Comparison of ENCODE assay signal across 8 mouse cellular contexts in the genomic region with DNA sequence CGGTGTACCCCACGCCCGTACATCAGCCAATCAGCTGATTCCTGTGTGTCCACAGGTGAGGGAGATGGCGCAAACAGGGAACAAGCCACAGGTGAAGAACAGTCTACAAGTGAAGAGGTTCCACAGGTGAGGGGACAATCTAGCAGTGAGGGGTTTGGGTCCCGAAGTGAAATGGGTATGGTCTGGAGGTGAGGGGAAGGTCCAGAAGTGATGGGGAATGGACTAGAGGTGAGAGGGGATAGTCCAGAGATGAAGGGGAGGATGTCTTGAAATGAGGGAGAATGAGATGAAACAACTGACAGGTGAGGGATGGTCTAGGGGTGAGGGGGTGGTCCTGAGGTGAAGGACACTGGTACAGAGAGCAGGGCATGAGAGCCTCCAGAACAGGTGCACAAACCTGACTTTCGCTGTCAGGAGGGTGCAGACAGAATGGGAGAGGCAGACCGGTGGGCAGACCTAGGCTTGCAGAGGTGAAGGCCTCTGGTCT. TPM values are rescaled to one million over a fixed set of nuclear protein-coding genes. Genes with fewer than 3 reads are reported as not detected.
DNase-seq lines count a peak whose midpoint lies in the region; ATAC-seq and TF ChIP-seq lines count a peak whose summit lies in the region.

No protein-coding gene starts in this region.

- H3K27me3 ChIP-seq in heart, embryonic 16.5 days (ENCODE audit: control insufficient read depth, insufficient read depth, low read length) = no peaks in the 10 kb centered on the region
- no peaks in the 10 kb centered on the region for H3K27me3 ChIP-seq in MEL (ENCODE audit: control insufficient read depth in 1 of 2, insufficient read depth in 2 of 2, low read length in 2 of 2)
- no peaks in the 10 kb centered on the region for H3K27me3 ChIP-seq in hindbrain, embryonic 10.5 days (ENCODE audit: insufficient read depth, poor library complexity, severe bottlenecking)
- H3K27me3 ChIP-seq in midbrain, embryonic 11.5 days (ENCODE audit: control insufficient read depth, insufficient read depth, low read length) = no peaks in the 10 kb centered on the region

- intact Hi-C loops in heart, postnatal 14 days (cut with DNase I) = no loop called here

- 24% methylated on average over 7 of the region's 7 CpGs for WGBS in heart, embryonic 16.5 days
- WGBS in hindbrain, embryonic 10.5 days = 24% methylated on average over 7 of the region's 7 CpGs
- WGBS in midbrain, embryonic 11.5 days = 28% methylated on average over 7 of the region's 7 CpGs

- peak; percentile 18; the same call in 1 of the 2 replicates for ATAC-seq in heart, embryonic 16.5 days (replicated peaks; ENCODE audit: extremely low read depth, insufficient read depth, low FRiP score)
- ATAC-seq in midbrain, embryonic 11.5 days (ENCODE audit: low FRiP score) = no peak

- TF ChIP-seq CTCF in MEL (IDR thresholded peaks at IDR 0.05 in 2 of 3, conservative IDR thresholded peaks at IDR 0.05 in 1 of 3; ENCODE audit: control insufficient read depth in 1 of 3, insufficient read depth in 1 of 3, low read depth in 2 of 3, low read length in 3 of 3, poor library complexity in 1 of 3, severe bottlenecking in 1 of 3) = no peak

- no peak for DNase-seq in heart, postnatal 14 days
- DNase-seq in MEL (ENCODE audit: low read depth, low spot score) = no peak
- DNase-seq in hindbrain, embryonic 10.5 days (ENCODE audit: low spot score) = no peak
- DNase-seq in midbrain, embryonic 11.5 days (ENCODE audit: low spot score, missing footprints) = no peak
- no peak for DNase-seq in embryo, embryonic 9.5 days (ENCODE audit: extremely low spot score)
- DNase-seq in urinary bladder, postnatal 10 days (ENCODE audit: low spot score) = no peak
- DNase-seq in cerebellum, adult 9-10 months = no peak

- peak overlapping the region; percentile 94 for H3K9ac ChIP-seq in heart, embryonic 16.5 days (ENCODE audit: low read length)
- H3K9ac ChIP-seq in MEL (ENCODE audit: control insufficient read depth, low read depth, low read length, poor library complexity, severe bottlenecking) = peak overlapping the region; percentile 45
- peak overlapping the region; percentile 96 for H3K9ac ChIP-seq in midbrain, embryonic 11.5 days (ENCODE audit: low read length)

- H3K4me3 ChIP-seq in heart, embryonic 16.5 days (ENCODE audit: low read length) = peak overlapping the region; percentile 92
- H3K4me3 ChIP-seq in MEL (ENCODE audit: control insufficient read depth in 1 of 2, insufficient read depth in 1 of 2, low read depth in 2 of 2, low read length in 2 of 2) = peak overlapping the region; percentile 65 to 76
- H3K4me3 ChIP-seq in hindbrain, embryonic 10.5 days = peak overlapping the region; percentile 94
- H3K4me3 ChIP-seq in midbrain, embryonic 11.5 days (ENCODE audit: low read depth, low read length) = peak overlapping the region; percentile 95

- TF ChIP-seq POLR2A in MEL (IDR thresholded peaks at IDR 0.05; ENCODE audit: control insufficient read depth in 1 of 2, insufficient read depth in 1 of 2, low read depth in 1 of 2, low read length in 2 of 2, poor library complexity in 1 of 2) = 0 out of 4 replicates have a peak, but pooled peaks of 1 of the 2 experiments have one; percentile 1

- H3K4me2 ChIP-seq in heart, embryonic 16.5 days (ENCODE audit: low read depth, low read length) = peak overlapping the region; percentile 87
- H3K4me2 ChIP-seq in midbrain, embryonic 11.5 days = peak overlapping the region; percentile 84

- no peaks in the 10 kb centered on the region for H3K9me3 ChIP-seq in heart, embryonic 16.5 days (replicated peaks; ENCODE audit: control insufficient read depth, low read length)
- no peaks in the 10 kb centered on the region for H3K9me3 ChIP-seq in MEL (replicated peaks; ENCODE audit: insufficient read depth, low read length)
- H3K9me3 ChIP-seq in hindbrain, embryonic 10.5 days = no peaks in the 10 kb centered on the region
- H3K9me3 ChIP-seq in midbrain, embryonic 11.5 days (ENCODE audit: control insufficient read depth, low read length) = no peaks in the 10 kb centered on the region

- no peak for TF ChIP-seq EP300 in MEL (IDR thresholded peaks at IDR 0.05; ENCODE audit: low read depth in 1 of 2, low read length in 2 of 2)

- no peak for TF ChIP-seq RAD21 in MEL (IDR thresholded peaks at IDR 0.05; ENCODE audit: low read depth, low read length)

- H3K79me2 ChIP-seq in MEL (ENCODE audit: control insufficient read depth, insufficient read depth, low read length, poor library complexity) = peaks cover 24% of the 10 kb centered on the region

- no peak overlapping the region for H3K27ac ChIP-seq in heart, embryonic 16.5 days (ENCODE audit: low read length)
- no peak overlapping the region for H3K27ac ChIP-seq in MEL (ENCODE audit: control insufficient read depth, low read depth, low read length)
- H3K27ac ChIP-seq in hindbrain, embryonic 10.5 days = peak overlapping the region; percentile 97
- no peak overlapping the region for H3K27ac ChIP-seq in midbrain, embryonic 11.5 days (ENCODE audit: low read depth, low read length)

- peaks cover 7% of the 10 kb centered on the region for H3K4me1 ChIP-seq in heart, embryonic 16.5 days (ENCODE audit: control insufficient read depth, insufficient read depth, low read length)
- H3K4me1 ChIP-seq in MEL (ENCODE audit: control insufficient read depth in 1 of 2, insufficient read depth in 2 of 2, low read length in 2 of 2) = peaks cover 0 to 7% of the 10 kb centered on the region in 2 experiments; a peak in 1 of 4 replicates
- peaks cover 35% of the 10 kb centered on the region for H3K4me1 ChIP-seq in hindbrain, embryonic 10.5 days (replicated peaks)
- H3K4me1 ChIP-seq in midbrain, embryonic 11.5 days (ENCODE audit: control insufficient read depth, insufficient read depth, low read length) = peaks cover 7% of the 10 kb centered on the region

- H3K36me3 ChIP-seq in heart, embryonic 16.5 days (ENCODE audit: control insufficient read depth, insufficient read depth) = no peaks in the 10 kb centered on the region
- H3K36me3 ChIP-seq in MEL (ENCODE audit: control insufficient read depth in 1 of 2, insufficient read depth in 2 of 2, low read length in 2 of 2) = peaks cover 0 to 2% of the 10 kb centered on the region in 2 experiments; a peak in 1 of 4 replicates
- H3K36me3 ChIP-seq in hindbrain, embryonic 10.5 days = peaks cover 21% of the 10 kb centered on the region
- H3K36me3 ChIP-seq in midbrain, embryonic 11.5 days (ENCODE audit: control insufficient read depth, insufficient read depth, low read length) = peaks cover under 1% of the 10 kb centered on the region; the same call in 1 of the 2 replicates

TF ChIP-seq in MEL, 35 proteins besides CTCF, POLR2A, EP300 and RAD21:
- TF ChIP-seq TBP (IDR thresholded peaks at IDR 0.05; ENCODE audit: low read depth, low read length) (no peak), ZMIZ1 (IDR thresholded peaks at IDR 0.05; ENCODE audit: low read depth, low read length) (no peak), SMC3 (IDR thresholded peaks at IDR 0.05; ENCODE audit: low read depth, low read length) (no peak), POLR2AphosphoS5 (IDR thresholded peaks at IDR 0.05; ENCODE audit: borderline replicate concordance, low read depth, low read length) (no peak), UBTF (IDR thresholded peaks at IDR 0.05; ENCODE audit: borderline replicate concordance, insufficient read depth, low read depth, low read length) (no peak)

RNA-seq across cellular contexts. Expression of gene Mier2, which starts 0.3 kb away (rescaled TPM):
- 26.5 and 28.1 TPM in 2 replicates for polyA plus RNA-seq in heart, embryonic 16.5 days (2015; fragmentation: Nextera tagmentation; extraction: Ambion mirVana)
- total RNA-seq in heart, postnatal 14 days (2021) = 10 to 100 TPM in 1 of 2 experiments, 1 to 10 TPM in 1; 9.2 to 12.4 TPM
- total RNA-seq in MEL (2012; rRNA removed) = 19.8 and 24.8 TPM in 2 replicates
- polyA plus RNA-seq in MEL (2012; ENCODE audit: insufficient read depth in 1 of 2, insufficient read length in 2 of 2, low read depth in 1 of 2, low replicate concordance in 2 of 2, missing spikeins in 1 of 2) = 10 to 100 TPM in 1 of 2 experiments, not detected in 1; 36.2 TPM
- polyA plus RNA-seq in hindbrain, embryonic 10.5 days (2016; fragmentation: Nextera tagmentation; extraction: Ambion mirVana) = 70.0 and 77.2 TPM in 2 replicates
- 33.0 and 41.8 TPM in 2 replicates for polyA plus RNA-seq in midbrain, embryonic 11.5 days (2014; fragmentation: Nextera tagmentation; extraction: Ambion mirVana)

RNA-seq across cellular contexts. Expression of gene Plpp2, which starts 21.7 kb away (rescaled TPM):
- polyA plus RNA-seq in heart, embryonic 16.5 days (2015; fragmentation: Nextera tagmentation; extraction: Ambion mirVana) = 6.7 and 9.8 TPM in 2 replicates
- 1 to 10 TPM; 2.4 to 3.1 TPM for total RNA-seq in heart, postnatal 14 days (2021)
- 25.5 and 26.0 TPM in 2 replicates for total RNA-seq in MEL (2012; rRNA removed)
- polyA plus RNA-seq in MEL (2012; ENCODE audit: insufficient read depth in 1 of 2, insufficient read length in 2 of 2, low read depth in 1 of 2, low replicate concordance in 2 of 2, missing spikeins in 1 of 2) = 10 to 100 TPM in 1 of 2 experiments, not detected in 1; 32.8 TPM
- polyA plus RNA-seq in hindbrain, embryonic 10.5 days (2016; fragmentation: Nextera tagmentation; extraction: Ambion mirVana) = 19.3 and 25.7 TPM in 2 replicates
- 10.5 and 13.4 TPM in 2 replicates for polyA plus RNA-seq in midbrain, embryonic 11.5 days (2014; fragmentation: Nextera tagmentation; extraction: Ambion mirVana)

RNA-seq across cellular contexts. Expression of gene Theg, which starts 31.9 kb away (rescaled TPM):
- polyA plus RNA-seq in heart, embryonic 16.5 days (2015; fragmentation: Nextera tagmentation; extraction: Ambion mirVana) = not detected in 2 replicates
- not detected for total RNA-seq in heart, postnatal 14 days (2021)
- total RNA-seq in MEL (2012; rRNA removed) = not detected in 2 replicates
- not detected for polyA plus RNA-seq in MEL (2012; ENCODE audit: insufficient read depth in 1 of 2, insufficient read length in 2 of 2, low read depth in 1 of 2, low replicate concordance in 2 of 2, missing spikeins in 1 of 2)
- polyA plus RNA-seq in hindbrain, embryonic 10.5 days (2016; fragmentation: Nextera tagmentation; extraction: Ambion mirVana) = not detected in 2 replicates
- not detected in 2 replicates for polyA plus RNA-seq in midbrain, embryonic 11.5 days (2014; fragmentation: Nextera tagmentation; extraction: Ambion mirVana)

RNA-seq across cellular contexts. Expression of gene C2cd4c, which starts 58.5 kb away (rescaled TPM):
- 0.05 TPM in 1 of 2 replicates, not detected in the other for polyA plus RNA-seq in heart, embryonic 16.5 days (2015; fragmentation: Nextera tagmentation; extraction: Ambion mirVana)
- not detected for total RNA-seq in heart, postnatal 14 days (2021)
- total RNA-seq in MEL (2012; rRNA removed) = not detected in 2 replicates
- under 1 TPM in 1 of 2 experiments, not detected in 1; 0.01 TPM for polyA plus RNA-seq in MEL (2012; ENCODE audit: insufficient read depth in 1 of 2, insufficient read length in 2 of 2, low read depth in 1 of 2, low replicate concordance in 2 of 2, missing spikeins in 1 of 2)
- polyA plus RNA-seq in hindbrain, embryonic 10.5 days (2016; fragmentation: Nextera tagmentation; extraction: Ambion mirVana) = 0.02 and 0.07 TPM in 2 replicates
- 0.10 and 0.12 TPM in 2 replicates for polyA plus RNA-seq in midbrain, embryonic 11.5 days (2014; fragmentation: Nextera tagmentation; extraction: Ambion mirVana)

Comparison
In these comparisons a context has a peak if more than half of its experiments do, and no peak if none do; other contexts are left out.
1. H3K9ac ChIP-seq: peak in every context shown above with its lines; median percentile 96 in midbrain, embryonic 11.5 days; 94 in heart, embryonic 16.5 days; 45 in MEL.